Mouse (Mus musculus): ENCODE results near the gene Gm40193. TPM values are rescaled to one million over a fixed set of nuclear protein-coding genes. Genes with fewer than 3 reads are reported as not detected.

Gm40193 gene
- total and polyA plus RNA-seq, 3 experiments = not detected

GRCm38 (mm10) chr11:70520178-70520769 is 12.5 kb downstream of the Gm40193 start:
- DNase-seq (ENCODE audit: low spot score) = no peak
- ATAC-seq (ENCODE audit: extremely low read depth, insufficient number of reproducible peaks, low FRiP score, poor library complexity, severe bottlenecking) = no peak
- Histone ChIP-seq H3K9me3 (replicated peaks) (no peaks in the 10 kb centered on the region), H3K4me3 (ENCODE audit: low read depth, low read length) (no peak overlapping the region; the same call in 1 of the 2 replicates), H3K4me1 (ENCODE audit: insufficient read depth, low read depth, low read length) (peaks cover 7% of the 10 kb centered on the region; the same call in 1 of the 2 replicates), H3K36me3 (replicated peaks) (no peaks in the 10 kb centered on the region), H3K27me3 (ENCODE audit: insufficient read depth, low read length) (peaks cover 11% of the 10 kb centered on the region)
- TF ChIP-seq TAL1 (conservative IDR thresholded peaks at IDR 0.05; ENCODE audit: low read depth, low read length) (no peak), CTCF (IDR thresholded peaks at IDR 0.05; ENCODE audit: low read depth, low read length) (no peak), GATA2 (IDR thresholded peaks at IDR 0.05; ENCODE audit: borderline replicate concordance, low read depth, low read length) (no peak), POLR2AphosphoS5 (IDR thresholded peaks at IDR 0.05; ENCODE audit: insufficient replicate concordance, low read depth, low read length) (no peak), GATA1 (IDR thresholded peaks at IDR 0.05; ENCODE audit: borderline replicate concordance, low read length) (no peak)

- ATAC-seq (ENCODE audit: extremely low read depth, insufficient number of reproducible peaks, low FRiP score, poor library complexity, severe bottlenecking) (no peak), DNase-seq (ENCODE audit: low spot score) (no peak)
- no peak for TF ChIP-seq GATA1 (IDR thresholded peaks at IDR 0.05; ENCODE audit: borderline replicate concordance, low read length)
- no peak for TF ChIP-seq TAL1 (conservative IDR thresholded peaks at IDR 0.05; ENCODE audit: low read depth, low read length)
- no peak for TF ChIP-seq POLR2AphosphoS5 (IDR thresholded peaks at IDR 0.05; ENCODE audit: insufficient replicate concordance, low read depth, low read length)
- no peak for TF ChIP-seq GATA2 (IDR thresholded peaks at IDR 0.05; ENCODE audit: borderline replicate concordance, low read depth, low read length)
- no peak for TF ChIP-seq CTCF (IDR thresholded peaks at IDR 0.05; ENCODE audit: low read depth, low read length)
- Histone ChIP-seq H3K4me3 (ENCODE audit: low read depth, low read length) (no peak within 1 kb of the TSS), H3K4me1 (ENCODE audit: insufficient read depth, low read depth, low read length) (peaks cover 4% of the 10 kb centered on the region; the same call in 1 of the 2 replicates), H3K9me3 (replicated peaks) (no peaks in the 10 kb centered on the region), H3K27me3 (ENCODE audit: insufficient read depth, low read length) (peaks cover 17% of the 10 kb centered on the region), H3K36me3 (replicated peaks) (no peaks in the 10 kb centered on the region)
These were observed 13.8 kb downstream of the Gm40193 start, which contains the start of gene Gltpd2 for GRCm38 (mm10) chr11:70518923-70519322. Gltpd2 (plus strand) TSS chr11:70519196.

GRCm38 (mm10) chr11:70518436-70518835 is 14.3 kb downstream of the Gm40193 start:
- peaks cover 22% of the 10 kb centered on the region for H3K27me3 ChIP-seq (ENCODE audit: insufficient read depth, low read length)
- no peaks in the 10 kb centered on the region for H3K36me3 ChIP-seq (replicated peaks)
- peaks cover 4% of the 10 kb centered on the region; the same call in 1 of the 2 replicates for H3K4me1 ChIP-seq (ENCODE audit: insufficient read depth, low read depth, low read length)
- no peak for DNase-seq (ENCODE audit: low spot score)
- H3K4me3 ChIP-seq (ENCODE audit: low read depth, low read length) = no peak overlapping the region
- no peak for ATAC-seq (ENCODE audit: extremely low read depth, insufficient number of reproducible peaks, low FRiP score, poor library complexity, severe bottlenecking)
- TF ChIP-seq POLR2AphosphoS5 (IDR thresholded peaks at IDR 0.05; ENCODE audit: insufficient replicate concordance, low read depth, low read length) = no peak
- TF ChIP-seq CTCF (IDR thresholded peaks at IDR 0.05; ENCODE audit: low read depth, low read length) = no peak
- TF ChIP-seq GATA2 (IDR thresholded peaks at IDR 0.05; ENCODE audit: borderline replicate concordance, low read depth, low read length) = no peak
- TF ChIP-seq TAL1 (conservative IDR thresholded peaks at IDR 0.05; ENCODE audit: low read depth, low read length) = no peak
- no peak for TF ChIP-seq GATA1 (IDR thresholded peaks at IDR 0.05; ENCODE audit: borderline replicate concordance, low read length)
- no peaks in the 10 kb centered on the region for H3K9me3 ChIP-seq (replicated peaks)

- H3K9me3 ChIP-seq (replicated peaks) = no peaks in the 10 kb centered on the region
- no peak for ATAC-seq (ENCODE audit: extremely low read depth, insufficient number of reproducible peaks, low FRiP score, poor library complexity, severe bottlenecking)
- peak; percentile 39; the same call in 1 of the 2 replicates for TF ChIP-seq CTCF (IDR thresholded peaks at IDR 0.05; ENCODE audit: low read depth, low read length)
- TF ChIP-seq GATA1 (IDR thresholded peaks at IDR 0.05; ENCODE audit: borderline replicate concordance, low read length) = no peak
- no peak for TF ChIP-seq GATA2 (IDR thresholded peaks at IDR 0.05; ENCODE audit: borderline replicate concordance, low read depth, low read length)
- TF ChIP-seq TAL1 (conservative IDR thresholded peaks at IDR 0.05; ENCODE audit: low read depth, low read length) = no peak
- TF ChIP-seq POLR2AphosphoS5 (IDR thresholded peaks at IDR 0.05; ENCODE audit: insufficient replicate concordance, low read depth, low read length) = no peak
- no peak for DNase-seq (ENCODE audit: low spot score)
- H3K4me3 ChIP-seq (ENCODE audit: low read depth, low read length) = no peak overlapping the region
- no peaks in the 10 kb centered on the region for H3K36me3 ChIP-seq (replicated peaks)
- H3K27me3 ChIP-seq (ENCODE audit: insufficient read depth, low read length) = peaks cover 30% of the 10 kb centered on the region
- peaks cover 4% of the 10 kb centered on the region; the same call in 1 of the 2 replicates for H3K4me1 ChIP-seq (ENCODE audit: insufficient read depth, low read depth, low read length)
These were observed 16.4 kb downstream of the Gm40193 start for GRCm38 (mm10) chr11:70516352-70516751.

- DNase-seq (ENCODE audit: low spot score) (no peak), ATAC-seq (ENCODE audit: extremely low read depth, insufficient number of reproducible peaks, low FRiP score, poor library complexity, severe bottlenecking) (no peak)
- H3K4me1 ChIP-seq (ENCODE audit: insufficient read depth, low read depth, low read length) = peaks cover 4% of the 10 kb centered on the region; the same call in 1 of the 2 replicates
- H3K36me3 ChIP-seq (replicated peaks) = no peaks in the 10 kb centered on the region
- H3K4me3 ChIP-seq (ENCODE audit: low read depth, low read length) = no peak within 1 kb of the TSS
- no peaks in the 10 kb centered on the region for H3K9me3 ChIP-seq (replicated peaks)
- no peak for TF ChIP-seq GATA1 (IDR thresholded peaks at IDR 0.05; ENCODE audit: borderline replicate concordance, low read length)
- no peak for TF ChIP-seq GATA2 (IDR thresholded peaks at IDR 0.05; ENCODE audit: borderline replicate concordance, low read depth, low read length)
- TF ChIP-seq CTCF (IDR thresholded peaks at IDR 0.05; ENCODE audit: low read depth, low read length) = no peak
- TF ChIP-seq POLR2AphosphoS5 (IDR thresholded peaks at IDR 0.05; ENCODE audit: insufficient replicate concordance, low read depth, low read length) = no peak
- TF ChIP-seq TAL1 (conservative IDR thresholded peaks at IDR 0.05; ENCODE audit: low read depth, low read length) = no peak
- H3K27me3 ChIP-seq (ENCODE audit: insufficient read depth, low read length) = peaks cover 35% of the 10 kb centered on the region
These were observed 18.5 kb downstream of the Gm40193 start, which contains the start of gene Vmo1 for GRCm38 (mm10) chr11:70514288-70514687. Vmo1 (minus strand) TSS chr11:70514616.

- H3K4me1 ChIP-seq (ENCODE audit: insufficient read depth, low read depth, low read length) = no peaks in the 10 kb centered on the region
- H3K9me3 ChIP-seq (replicated peaks) = no peaks in the 10 kb centered on the region
- no peak overlapping the region for H3K4me3 ChIP-seq (ENCODE audit: low read depth, low read length)
- ATAC-seq (ENCODE audit: extremely low read depth, insufficient number of reproducible peaks, low FRiP score, poor library complexity, severe bottlenecking) = no peak
- TF ChIP-seq POLR2AphosphoS5 (IDR thresholded peaks at IDR 0.05; ENCODE audit: insufficient replicate concordance, low read depth, low read length) = no peak
- TF ChIP-seq GATA2 (IDR thresholded peaks at IDR 0.05; ENCODE audit: borderline replicate concordance, low read depth, low read length) = no peak
- no peak for TF ChIP-seq GATA1 (IDR thresholded peaks at IDR 0.05; ENCODE audit: borderline replicate concordance, low read length)
- no peak for TF ChIP-seq TAL1 (conservative IDR thresholded peaks at IDR 0.05; ENCODE audit: low read depth, low read length)
- no peak for TF ChIP-seq CTCF (IDR thresholded peaks at IDR 0.05; ENCODE audit: low read depth, low read length)
- DNase-seq (ENCODE audit: low spot score) = no peak
- H3K36me3 ChIP-seq (replicated peaks) = no peaks in the 10 kb centered on the region
- peaks cover 39% of the 10 kb centered on the region for H3K27me3 ChIP-seq (ENCODE audit: insufficient read depth, low read length)
These were observed 19.2 kb downstream of the Gm40193 start for GRCm38 (mm10) chr11:70513520-70513919.

Measured in G1E (cell line).